Mouse (Mus musculus): ENCODE measurements at regions not wholly inside any gene's neighbourhood (a gene's known extent, or its start where the extent isn't known, plus 50 kb on each side); places are given as distances from the start of the nearest gene placed in this dataset.
A peak's percentile ranks its signal among the peaks of the same experiment; 100 is the strongest.

DNA sequence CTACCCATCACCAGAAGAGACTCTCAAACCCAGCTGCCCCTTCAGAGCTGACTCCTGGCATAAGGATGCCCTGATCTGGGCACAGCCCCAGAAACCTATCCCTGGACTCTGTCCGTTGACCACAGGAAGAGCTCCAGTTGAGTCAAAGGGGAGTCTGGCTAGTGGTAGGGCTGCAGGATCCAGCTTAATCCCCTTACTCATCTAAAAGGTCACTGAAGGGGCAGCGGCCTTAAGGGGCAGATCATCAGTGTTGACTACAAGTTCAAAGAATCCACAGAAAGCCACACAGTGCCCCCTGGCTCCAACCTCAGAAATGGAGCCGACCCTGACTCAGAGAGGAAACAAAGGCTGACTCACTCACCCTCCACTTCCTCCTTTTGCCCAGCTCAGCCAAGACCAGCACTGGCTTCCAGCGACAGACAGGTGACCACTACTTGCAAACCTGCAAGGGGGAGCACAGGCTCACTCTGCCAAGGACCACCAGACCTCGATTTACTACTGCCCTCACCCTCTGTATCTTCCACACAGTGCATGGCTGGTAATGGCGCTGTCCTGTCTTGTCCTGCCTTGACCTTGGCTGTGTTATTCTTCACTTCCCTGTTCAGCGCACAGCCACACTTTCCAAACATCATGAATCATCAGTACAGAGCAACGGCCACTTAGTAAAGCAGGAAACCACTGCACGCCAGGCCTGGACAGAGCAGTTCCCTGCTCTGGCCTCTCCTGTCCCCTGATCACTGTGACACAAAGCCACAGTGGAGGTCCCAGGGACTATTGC lies 96.0 kb downstream of the Tomm20 start:
- no peaks in the 10 kb centered on the region for H3K27me3 ChIP-seq (ENCODE audit: control insufficient read depth, insufficient read depth, low read length)
- no peaks in the 10 kb centered on the region for H3K9me3 ChIP-seq (replicated peaks; ENCODE audit: control insufficient read depth, low read length)
- H3K36me3 ChIP-seq (ENCODE audit: control insufficient read depth, insufficient read depth, low read length), result no peaks in the 10 kb centered on the region
- peak overlapping the region; percentile 86 for H3K27ac ChIP-seq (ENCODE audit: low read depth, low read length)
- no peak overlapping the region for H3K4me3 ChIP-seq (ENCODE audit: low read depth, low read length)
- WGBS (ENCODE audit: insufficient replicate concordance), result 38% methylated on average over 9 of the region's 9 CpGs
- peak; percentile 29; the same call in 1 of the 2 replicates for ATAC-seq (replicated peaks; ENCODE audit: insufficient number of reproducible peaks, low FRiP score, low TSS enrichment)
- no peak overlapping the region for H3K4me2 ChIP-seq
- peaks cover 23% of the 10 kb centered on the region for H3K4me1 ChIP-seq (ENCODE audit: control insufficient read depth, insufficient read depth, low read length)
- H3K9ac ChIP-seq (ENCODE audit: low read depth, low read length), result peak overlapping the region; percentile 53

DNA sequence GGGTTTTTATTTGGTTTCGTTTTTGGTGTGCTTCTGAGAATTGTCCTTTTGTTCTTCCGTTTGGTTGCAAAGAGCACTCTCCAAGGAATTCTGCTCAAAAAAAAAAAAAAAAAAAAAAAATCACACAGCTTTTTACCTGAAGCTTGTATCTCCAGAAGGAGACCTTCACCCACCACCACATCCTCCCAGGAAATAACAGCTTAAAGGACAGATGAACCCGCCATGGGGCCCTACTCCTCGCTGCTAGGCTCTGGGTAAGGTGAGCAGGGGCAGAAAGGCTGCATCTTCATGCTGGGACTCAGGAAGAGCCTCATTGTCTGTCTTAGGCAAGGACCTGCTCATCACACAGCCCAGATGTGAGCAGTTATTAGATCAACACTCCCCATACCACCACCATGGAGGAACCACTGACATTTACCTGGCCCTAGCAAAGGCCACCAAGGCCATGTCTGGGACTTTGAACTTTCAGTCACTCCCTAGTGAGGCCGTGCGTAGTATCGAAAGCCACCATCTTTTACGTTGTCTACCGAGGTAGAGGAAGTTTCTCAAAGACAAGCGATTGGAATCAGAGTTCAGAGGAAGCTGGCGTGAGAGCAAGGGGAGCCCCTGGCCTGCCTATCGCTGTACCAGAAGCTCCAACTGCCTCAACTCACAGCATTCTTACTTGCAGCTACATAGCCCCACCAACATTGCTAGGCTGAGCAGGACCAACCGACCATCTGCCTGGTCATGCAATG lies 97.1 kb downstream of the Tomm20 start:
- no peak overlapping the region for H3K27ac ChIP-seq (ENCODE audit: low read depth, low read length)
- H3K36me3 ChIP-seq (ENCODE audit: control insufficient read depth, insufficient read depth, low read length), result no peaks in the 10 kb centered on the region
- no peaks in the 10 kb centered on the region for H3K27me3 ChIP-seq (ENCODE audit: control insufficient read depth, insufficient read depth, low read length)
- no peaks in the 10 kb centered on the region for H3K9me3 ChIP-seq (replicated peaks; ENCODE audit: control insufficient read depth, low read length)
- H3K4me2 ChIP-seq, result no peak overlapping the region
- H3K4me1 ChIP-seq (ENCODE audit: control insufficient read depth, insufficient read depth, low read length), result peaks cover 23% of the 10 kb centered on the region
- H3K4me3 ChIP-seq (ENCODE audit: low read depth, low read length), result no peak overlapping the region
- no peak for ATAC-seq (replicated peaks; ENCODE audit: insufficient number of reproducible peaks, low FRiP score, low TSS enrichment)
- H3K9ac ChIP-seq (ENCODE audit: low read depth, low read length), result no peak overlapping the region
- 84% methylated on average over 13 of the region's 13 CpGs for WGBS (ENCODE audit: insufficient replicate concordance)

DNA sequence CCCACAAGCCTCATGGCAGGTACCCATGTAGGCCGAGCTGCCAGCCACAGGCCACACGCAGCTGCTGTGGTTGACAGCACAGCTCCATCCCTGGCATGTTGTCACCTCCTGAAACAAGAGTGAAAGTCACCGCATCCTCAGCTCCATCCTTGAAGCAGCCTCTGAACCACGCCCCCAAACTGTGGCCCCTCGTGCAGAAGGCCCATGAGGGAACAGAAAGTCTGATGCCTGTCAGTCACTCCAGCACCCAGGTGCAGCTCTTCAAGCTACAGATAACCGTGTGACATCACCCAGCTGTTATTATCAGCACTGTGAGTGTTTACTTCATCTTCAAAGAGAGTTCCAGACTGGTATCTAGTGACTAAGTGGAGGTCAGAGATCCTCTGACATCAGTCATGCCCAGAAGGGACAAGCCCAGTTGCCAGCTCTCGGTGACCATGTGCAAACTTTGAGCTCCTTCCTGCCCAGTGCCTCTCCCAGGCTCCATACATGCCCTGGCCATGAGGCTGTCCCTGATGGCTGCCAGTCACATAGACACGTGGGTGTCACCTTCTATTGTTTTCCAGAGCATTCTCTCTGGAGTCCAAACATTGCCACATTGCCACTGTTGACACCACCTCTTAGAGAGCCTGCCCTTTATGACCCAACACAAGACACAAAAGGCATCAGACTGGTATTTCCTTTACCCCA lies 97.8 kb downstream of the Tomm20 start:
- no peaks in the 10 kb centered on the region for H3K27me3 ChIP-seq (ENCODE audit: control insufficient read depth, insufficient read depth, low read length)
- 30% methylated on average over 8 of the region's 8 CpGs for WGBS (ENCODE audit: insufficient replicate concordance)
- peaks cover 23% of the 10 kb centered on the region for H3K4me1 ChIP-seq (ENCODE audit: control insufficient read depth, insufficient read depth, low read length)
- H3K4me2 ChIP-seq, result no peak overlapping the region
- no peak; the same call in 1 of the 2 replicates for ATAC-seq (replicated peaks; ENCODE audit: insufficient number of reproducible peaks, low FRiP score, low TSS enrichment)
- H3K9ac ChIP-seq (ENCODE audit: low read depth, low read length), result no peak overlapping the region
- H3K4me3 ChIP-seq (ENCODE audit: low read depth, low read length), result no peak overlapping the region
- no peaks in the 10 kb centered on the region for H3K9me3 ChIP-seq (replicated peaks; ENCODE audit: control insufficient read depth, low read length)
- no peaks in the 10 kb centered on the region for H3K36me3 ChIP-seq (ENCODE audit: control insufficient read depth, insufficient read depth, low read length)
- H3K27ac ChIP-seq (ENCODE audit: low read depth, low read length), result 0 out of 2 replicates have a peak overlapping the region, but pooled peaks have one; percentile 16

DNA sequence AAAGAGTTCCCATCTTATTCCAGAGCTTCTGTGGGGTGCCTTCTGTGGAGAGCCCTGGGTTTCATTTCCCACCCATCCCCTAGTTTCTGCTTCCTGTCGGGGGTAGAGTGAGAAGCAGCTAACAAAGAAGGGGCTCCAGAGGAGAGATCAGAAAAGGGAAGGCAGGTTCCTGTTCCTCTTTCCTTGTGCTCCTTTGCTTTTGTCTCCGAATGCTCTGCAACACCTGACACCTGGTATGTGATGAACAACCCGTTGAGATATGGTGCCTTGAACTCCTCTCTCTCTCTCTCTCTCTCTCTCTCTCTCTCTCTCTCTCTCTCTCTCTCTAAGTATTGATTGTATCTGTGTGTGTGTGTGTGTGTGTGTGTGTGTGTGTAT lies 99.5 kb downstream of the Tomm20 start:
- H3K9me3 ChIP-seq (replicated peaks; ENCODE audit: control insufficient read depth, low read length), result no peaks in the 10 kb centered on the region
- H3K4me3 ChIP-seq (ENCODE audit: low read depth, low read length), result no peak overlapping the region
- H3K9ac ChIP-seq (ENCODE audit: low read depth, low read length), result no peak overlapping the region
- WGBS (ENCODE audit: insufficient replicate concordance), result 54% methylated on average over 3 of the region's 3 CpGs
- no peak overlapping the region for H3K27ac ChIP-seq (ENCODE audit: low read depth, low read length)
- no peak overlapping the region for H3K4me2 ChIP-seq
- H3K36me3 ChIP-seq (ENCODE audit: control insufficient read depth, insufficient read depth, low read length), result no peaks in the 10 kb centered on the region
- peaks cover 23% of the 10 kb centered on the region for H3K4me1 ChIP-seq (ENCODE audit: control insufficient read depth, insufficient read depth, low read length)
- H3K27me3 ChIP-seq (ENCODE audit: control insufficient read depth, insufficient read depth, low read length), result no peaks in the 10 kb centered on the region
- no peak for ATAC-seq (replicated peaks; ENCODE audit: insufficient number of reproducible peaks, low FRiP score, low TSS enrichment)

DNA sequence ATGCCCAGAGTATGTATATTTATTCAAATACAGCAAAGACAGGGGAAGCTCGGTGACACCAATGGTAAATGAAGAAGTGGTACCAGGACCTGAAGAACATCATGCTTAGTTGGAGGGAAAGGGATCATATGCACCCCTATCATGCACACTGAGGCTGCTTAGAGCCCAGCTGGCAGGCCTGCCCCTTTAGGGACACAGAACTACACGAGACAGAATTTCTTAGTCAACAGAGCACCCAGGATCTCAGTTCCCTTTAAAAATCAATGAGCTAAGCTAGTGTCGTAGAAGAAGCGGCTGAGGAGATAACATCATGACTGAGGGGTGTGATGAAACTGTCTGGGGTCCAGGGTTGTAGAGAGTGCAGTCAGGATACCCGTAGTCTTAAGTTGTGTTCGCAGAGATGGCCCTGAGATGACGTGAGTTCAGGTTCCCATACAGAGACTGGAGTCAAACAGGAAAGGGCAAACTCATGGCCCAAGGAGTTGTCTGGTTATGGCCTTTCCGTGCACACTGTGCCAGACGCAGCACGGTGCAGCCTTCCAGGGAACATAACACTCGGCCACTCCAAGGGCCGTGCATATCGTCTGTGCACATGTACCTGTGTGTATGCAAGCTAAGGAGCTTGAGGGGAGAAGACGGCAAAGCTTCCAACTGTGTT lies 100.0 kb downstream of the Tomm20 start:
- no peak overlapping the region for H3K4me2 ChIP-seq
- no peaks in the 10 kb centered on the region for H3K9me3 ChIP-seq (replicated peaks; ENCODE audit: control insufficient read depth, low read length)
- no peak overlapping the region for H3K9ac ChIP-seq (ENCODE audit: low read depth, low read length)
- H3K4me1 ChIP-seq (ENCODE audit: control insufficient read depth, insufficient read depth, low read length), result peaks cover 23% of the 10 kb centered on the region
- no peak overlapping the region for H3K27ac ChIP-seq (ENCODE audit: low read depth, low read length)
- WGBS (ENCODE audit: insufficient replicate concordance), result 72% methylated on average over 14 of the region's 14 CpGs
- H3K36me3 ChIP-seq (ENCODE audit: control insufficient read depth, insufficient read depth, low read length), result no peaks in the 10 kb centered on the region
- no peak for ATAC-seq (replicated peaks; ENCODE audit: insufficient number of reproducible peaks, low FRiP score, low TSS enrichment)
- H3K4me3 ChIP-seq (ENCODE audit: low read depth, low read length), result no peak overlapping the region
- H3K27me3 ChIP-seq (ENCODE audit: control insufficient read depth, insufficient read depth, low read length), result no peaks in the 10 kb centered on the region

DNA sequence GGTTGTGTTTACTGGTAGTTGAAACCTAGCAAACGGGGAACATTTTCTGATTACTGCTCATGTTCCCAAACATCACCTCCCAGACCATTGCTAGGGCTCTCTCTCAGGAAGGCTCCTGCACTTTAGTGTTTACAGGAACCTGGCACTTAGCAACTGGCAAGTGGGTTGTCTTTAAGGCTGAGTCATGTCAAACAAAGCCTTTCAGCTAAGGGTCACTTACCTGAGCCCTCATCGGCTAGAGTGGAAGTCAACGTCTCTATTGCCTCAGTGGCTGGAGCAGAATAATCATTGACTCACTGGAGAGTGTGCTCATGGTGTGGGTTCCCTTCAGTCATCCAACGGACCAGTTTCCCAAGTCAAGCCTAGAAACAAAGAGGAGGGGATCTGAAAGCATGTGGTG lies 101.0 kb downstream of the Tomm20 start:
- no peak overlapping the region for H3K4me3 ChIP-seq (ENCODE audit: low read depth, low read length)
- H3K9me3 ChIP-seq (replicated peaks; ENCODE audit: control insufficient read depth, low read length), result no peaks in the 10 kb centered on the region
- no peak for ATAC-seq (replicated peaks; ENCODE audit: insufficient number of reproducible peaks, low FRiP score, low TSS enrichment)
- H3K27ac ChIP-seq (ENCODE audit: low read depth, low read length), result no peak overlapping the region
- H3K9ac ChIP-seq (ENCODE audit: low read depth, low read length), result no peak overlapping the region
- H3K36me3 ChIP-seq (ENCODE audit: control insufficient read depth, insufficient read depth, low read length), result no peaks in the 10 kb centered on the region
- WGBS (ENCODE audit: insufficient replicate concordance), result 71% methylated on average over 4 of the region's 4 CpGs
- no peak overlapping the region for H3K4me2 ChIP-seq
- H3K4me1 ChIP-seq (ENCODE audit: control insufficient read depth, insufficient read depth, low read length), result peaks cover 23% of the 10 kb centered on the region
- H3K27me3 ChIP-seq (ENCODE audit: control insufficient read depth, insufficient read depth, low read length), result no peaks in the 10 kb centered on the region

DNA sequence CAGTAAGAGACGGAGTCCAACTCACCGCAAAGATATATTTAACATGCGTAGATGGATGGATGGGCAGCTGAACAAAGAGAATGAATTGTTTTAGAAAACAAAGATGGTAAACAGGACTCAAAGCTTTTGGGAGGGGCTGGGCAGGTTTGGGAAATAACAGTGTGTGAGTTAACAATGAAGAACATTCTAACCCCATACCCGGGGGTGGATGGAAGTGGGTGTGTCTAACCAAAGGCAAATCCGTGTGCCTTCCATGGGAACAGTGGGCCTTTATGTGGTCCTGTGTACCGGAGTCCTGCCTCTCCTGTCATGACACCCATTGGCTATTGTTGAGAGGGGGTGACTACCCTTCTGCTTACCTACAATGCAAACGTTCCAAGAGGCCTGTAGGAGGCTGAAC lies 104.5 kb downstream of the Tomm20 start:
- Histone ChIP-seq H3K27ac (ENCODE audit: low read depth, low read length) (no peak overlapping the region), H3K4me2 (no peak overlapping the region), H3K36me3 (ENCODE audit: control insufficient read depth, insufficient read depth, low read length) (no peaks in the 10 kb centered on the region), H3K9ac (ENCODE audit: low read depth, low read length) (no peak overlapping the region), H3K4me3 (ENCODE audit: low read depth, low read length) (no peak overlapping the region), H3K4me1 (ENCODE audit: control insufficient read depth, insufficient read depth, low read length) (peaks cover 25% of the 10 kb centered on the region), H3K27me3 (ENCODE audit: control insufficient read depth, insufficient read depth, low read length) (no peaks in the 10 kb centered on the region), H3K9me3 (replicated peaks; ENCODE audit: control insufficient read depth, low read length) (no peaks in the 10 kb centered on the region)
- no peak for ATAC-seq (replicated peaks; ENCODE audit: insufficient number of reproducible peaks, low FRiP score, low TSS enrichment)
- WGBS (ENCODE audit: insufficient replicate concordance), result 73% methylated on average over 7 of the region's 7 CpGs

DNA sequence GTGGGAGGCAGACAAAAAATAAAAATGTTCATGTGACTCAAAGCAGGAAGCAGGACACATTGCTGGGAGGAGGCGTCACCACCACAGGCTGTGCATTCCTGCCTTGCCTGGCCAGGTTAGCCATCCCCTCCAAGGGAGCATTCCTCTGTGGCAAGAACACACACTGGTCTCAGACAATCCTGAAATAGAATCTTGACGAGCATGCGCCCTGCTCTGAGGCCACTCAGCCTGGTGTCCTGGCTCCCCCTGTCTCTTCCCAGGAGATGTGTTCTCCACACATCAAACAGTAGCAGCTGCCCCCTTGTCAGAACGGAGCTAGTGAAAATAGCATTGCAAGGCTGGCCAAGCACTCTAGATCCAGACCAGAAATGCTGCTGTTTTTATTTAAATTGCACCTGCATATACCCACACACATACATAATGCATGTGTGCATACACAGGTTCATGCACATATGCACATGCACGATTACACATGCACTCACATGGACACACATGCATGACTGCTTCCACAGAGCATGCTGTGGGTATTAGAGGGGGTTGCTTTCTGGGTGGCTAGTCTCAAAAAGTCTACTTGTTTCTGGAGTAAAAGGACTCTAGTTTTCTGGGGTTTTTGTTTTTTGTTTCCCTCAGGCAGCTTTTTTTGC lies 105.8 kb downstream of the Tomm20 start:
- H3K9me3 ChIP-seq (replicated peaks; ENCODE audit: control insufficient read depth, low read length), result no peaks in the 10 kb centered on the region
- peaks cover 26% of the 10 kb centered on the region for H3K4me1 ChIP-seq (ENCODE audit: control insufficient read depth, insufficient read depth, low read length)
- peak; percentile 82 for ATAC-seq (replicated peaks; ENCODE audit: insufficient number of reproducible peaks, low FRiP score, low TSS enrichment)
- H3K36me3 ChIP-seq (ENCODE audit: control insufficient read depth, insufficient read depth, low read length), result no peaks in the 10 kb centered on the region
- 19% methylated on average over 5 of the region's 5 CpGs for WGBS (ENCODE audit: insufficient replicate concordance)
- no peak overlapping the region for H3K4me3 ChIP-seq (ENCODE audit: low read depth, low read length)
- no peaks in the 10 kb centered on the region for H3K27me3 ChIP-seq (ENCODE audit: control insufficient read depth, insufficient read depth, low read length)
- H3K27ac ChIP-seq (ENCODE audit: low read depth, low read length), result peak overlapping the region; percentile 97
- no peak overlapping the region for H3K9ac ChIP-seq (ENCODE audit: low read depth, low read length)
- H3K4me2 ChIP-seq, result peak overlapping the region; percentile 44
